ENCODE assay signal across 18 mouse cellular contexts in the genomic region with DNA sequence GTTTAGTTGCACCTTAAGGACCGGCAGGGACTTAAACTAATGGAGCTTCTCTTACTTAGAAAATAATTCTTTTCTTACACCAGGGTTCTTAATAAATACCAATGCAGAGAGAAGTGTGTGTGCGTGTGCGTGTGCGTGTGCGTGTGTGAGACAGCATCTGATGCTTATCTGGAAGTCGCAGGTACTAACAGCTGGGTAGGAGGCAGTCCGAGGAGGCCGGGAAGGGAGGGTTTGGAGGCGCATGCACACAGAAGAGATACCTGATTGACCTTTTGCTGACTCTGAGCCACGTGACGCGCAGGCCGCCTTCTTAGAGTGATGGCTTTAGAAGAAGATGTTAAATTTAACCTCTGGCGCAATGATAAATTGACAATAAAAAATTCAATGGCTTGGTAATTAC.
DNase-seq lines count a peak whose midpoint lies in the region; ATAC-seq and TF ChIP-seq lines count a peak whose summit lies in the region.
"Had no signal": no experiment of that assay in that cellular context is flagged by ENCODE, and none has a peak within 500 bp of the region (broad histone marks: within the 10 kb centered on the region; RNA-seq: fewer than 3 reads in every experiment).

No protein-coding gene starts in this region.

- peak overlapping the region; percentile 85 for H3K27ac ChIP-seq in forebrain, embryonic 12.5 days
- H3K27ac ChIP-seq in hindbrain, embryonic 15.5 days (replicated peaks): peak overlapping the region; percentile 74
- peak overlapping the region; percentile 66 for H3K27ac ChIP-seq in midbrain, embryonic 16.5 days (ENCODE audit: low read length)
- no peak overlapping the region for H3K27ac ChIP-seq in gastrocnemius, adult 2 months
- H3K27ac ChIP-seq: heart, embryonic 10.5 days; liver, embryonic 13.5 days; macrophage had no signal

- H3K36me3 ChIP-seq in forebrain, embryonic 12.5 days (replicated peaks): no peaks in the 10 kb centered on the region
- no peaks in the 10 kb centered on the region for H3K36me3 ChIP-seq in hindbrain, embryonic 15.5 days
- H3K36me3 ChIP-seq in midbrain, embryonic 16.5 days (ENCODE audit: control insufficient read depth, insufficient read depth, low read length): no peaks in the 10 kb centered on the region
- H3K36me3 ChIP-seq: heart, embryonic 10.5 days; liver, embryonic 13.5 days had no signal

- H3K4me1 ChIP-seq in forebrain, embryonic 12.5 days: peaks cover 35% of the 10 kb centered on the region
- peaks cover 33% of the 10 kb centered on the region for H3K4me1 ChIP-seq in hindbrain, embryonic 15.5 days (replicated peaks)
- peaks cover 29% of the 10 kb centered on the region for H3K4me1 ChIP-seq in midbrain, embryonic 16.5 days (ENCODE audit: control insufficient read depth, insufficient read depth, low read length)
- H3K4me1 ChIP-seq: heart, embryonic 10.5 days; liver, embryonic 13.5 days had no signal

- H3K9ac ChIP-seq in forebrain, embryonic 12.5 days: no peak overlapping the region
- H3K9ac ChIP-seq in hindbrain, embryonic 15.5 days: no peak overlapping the region
- no peak overlapping the region for H3K9ac ChIP-seq in midbrain, embryonic 16.5 days (ENCODE audit: low read depth, low read length)
- H3K9ac ChIP-seq: liver, embryonic 13.5 days had no signal

- no peaks in the 10 kb centered on the region for H3K27me3 ChIP-seq in forebrain, embryonic 12.5 days
- no peaks in the 10 kb centered on the region for H3K27me3 ChIP-seq in hindbrain, embryonic 15.5 days
- no peaks in the 10 kb centered on the region for H3K27me3 ChIP-seq in midbrain, embryonic 16.5 days (ENCODE audit: control insufficient read depth, insufficient read depth, low read depth, low read length)
- H3K27me3 ChIP-seq: liver, embryonic 13.5 days had no signal

- no peaks in the 10 kb centered on the region for H3K9me3 ChIP-seq in forebrain, embryonic 12.5 days
- H3K9me3 ChIP-seq in hindbrain, embryonic 15.5 days: no peaks in the 10 kb centered on the region
- no peaks in the 10 kb centered on the region for H3K9me3 ChIP-seq in midbrain, embryonic 16.5 days (replicated peaks; ENCODE audit: control insufficient read depth, low read length, poor library complexity, severe bottlenecking)
- H3K9me3 ChIP-seq: heart, embryonic 10.5 days; liver, embryonic 13.5 days had no signal

- no peak for TF ChIP-seq POLR2A in brain, embryonic 14.5 days (IDR thresholded peaks at IDR 0.05; ENCODE audit: borderline replicate concordance, extremely low read depth, insufficient read depth, insufficient read length, poor library complexity, severe bottlenecking)

- no peak overlapping the region for H3K4me3 ChIP-seq in forebrain, embryonic 12.5 days (replicated peaks)
- H3K4me3 ChIP-seq in hindbrain, embryonic 15.5 days: no peak overlapping the region
- no peak overlapping the region for H3K4me3 ChIP-seq in midbrain, embryonic 16.5 days (ENCODE audit: low read depth, low read length)
- H3K4me3 ChIP-seq in gastrocnemius, adult 2 months: no peak overlapping the region
- H3K4me3 ChIP-seq: erythroblast, embryonic 14.5 days; heart, embryonic 10.5 days; liver, embryonic 13.5 days; myocyte had no signal

- 66% methylated on average over 14 of the region's 14 CpGs for whole genome bisulfite sequencing in forebrain, embryonic 12.5 days
- 48% methylated on average over 14 of the region's 14 CpGs for WGBS in hindbrain, embryonic 15.5 days
- 53% methylated on average over 14 of the region's 14 CpGs for WGBS in midbrain, embryonic 16.5 days

- peak; percentile 47 for ATAC-seq in forebrain, embryonic 12.5 days (ENCODE audit: low FRiP score)
- ATAC-seq in hindbrain, embryonic 15.5 days (ENCODE audit: low FRiP score, low read depth): peak; percentile 61
- ATAC-seq in midbrain, embryonic 16.5 days: no peak

- intact Hi-C loops in gastrocnemius, adult 2 months (cut with DNase I): no loop called here

- no peak for TF ChIP-seq CTCF in brain, embryonic 14.5 days (IDR thresholded peaks at IDR 0.05; ENCODE audit: borderline replicate concordance, extremely low read depth, insufficient read depth, insufficient read length)
- TF ChIP-seq CTCF in gastrocnemius, adult 2 months (IDR thresholded peaks at IDR 0.05): no peak

- peak; percentile 61 for DNase-seq in brain, embryonic 14.5 days (ENCODE audit: low read depth)
- DNase-seq in gastrocnemius, adult 2 months: no peak
- no peak for DNase-seq in layer of hippocampus, postnatal 10 days (ENCODE audit: low spot score in 2 of 2)
- DNase-seq in lung, postnatal 4 days: no peak
- no peak for DNase-seq in cerebellum, adult 18-20 months
- DNase-seq: adrenal gland, postnatal 36 days; B cell, adult 2 months; cerebellum, adult 11 months; kidney, postnatal 10 days; liver, embryonic 13.5 days; retina, postnatal 1 day had no signal

- H3K4me2 ChIP-seq in forebrain, embryonic 12.5 days: no peak overlapping the region; the same call in 1 of the 2 replicates
- H3K4me2 ChIP-seq in hindbrain, embryonic 15.5 days: peak overlapping the region; percentile 27
- no peak overlapping the region for H3K4me2 ChIP-seq in midbrain, embryonic 16.5 days (ENCODE audit: low read length)
- H3K4me2 ChIP-seq: liver, embryonic 13.5 days had no signal
